7 mouse cellular contexts compared by ENCODE assay signal in the genomic region with DNA sequence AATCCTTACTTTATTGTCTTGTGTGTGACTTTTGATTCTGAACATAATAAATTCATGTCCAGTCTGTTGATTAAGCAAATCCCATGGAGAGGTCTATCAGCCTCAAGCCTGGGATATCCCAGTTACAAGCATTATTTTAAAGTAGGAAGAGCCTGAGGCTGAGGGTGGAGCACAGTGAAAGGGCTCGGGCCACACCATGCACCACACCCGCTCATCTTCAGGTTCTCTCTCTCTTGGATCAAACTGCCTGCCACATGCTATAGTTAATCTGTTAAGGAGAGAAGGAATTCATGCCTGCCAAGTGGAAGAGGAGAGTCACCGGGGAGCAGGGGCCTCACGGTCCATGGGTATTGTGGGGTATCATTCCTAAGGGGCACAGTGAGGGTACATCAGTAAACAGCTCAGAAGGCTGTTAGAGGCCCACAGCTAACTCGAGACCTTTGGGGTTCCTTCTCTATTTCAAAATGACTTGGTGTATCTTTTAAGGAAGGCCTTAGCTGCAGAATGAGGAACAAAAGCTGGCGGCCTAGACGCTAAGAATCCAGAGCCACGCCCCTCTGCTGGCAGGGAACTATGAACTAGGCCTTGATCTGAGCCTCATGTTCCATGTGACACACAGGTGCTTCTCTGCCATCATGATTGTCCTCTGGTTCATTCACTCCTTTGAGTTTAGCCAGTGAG. TPM values are rescaled to one million over a fixed set of nuclear protein-coding genes. Genes with fewer than 3 reads are reported as not detected.
DNase-seq lines count a peak whose midpoint lies in the region; ATAC-seq and TF ChIP-seq lines count a peak whose summit lies in the region.

No protein-coding gene starts in this region.

- intact Hi-C loops in left cerebral cortex, adult 2 months (cut with DNase I) = loop anchor here (2.0 kb wide), 1 partner anchor 52 kb away; no protein-coding TSS in a partner anchor
- intact Hi-C loops in gastrocnemius, postnatal 14 days (cut with DNase I; ENCODE audit: low total_unique reads) = no loop called here

- H3K36me3 ChIP-seq in lung, embryonic 14.5 days (ENCODE audit: insufficient read depth) = no peaks in the 10 kb centered on the region
- no peaks in the 10 kb centered on the region for H3K36me3 ChIP-seq in neural tube, embryonic 15.5 days

- H3K27ac ChIP-seq in left cerebral cortex, adult 2 months = peak overlapping the region; percentile 70
- no peak overlapping the region for H3K27ac ChIP-seq in lung, embryonic 14.5 days (ENCODE audit: low read depth)
- no peak overlapping the region for H3K27ac ChIP-seq in neural tube, embryonic 15.5 days (replicated peaks)

- no peak for DNase-seq in left cerebral cortex, adult 2 months (ENCODE audit: extremely low spot score in 1 of 2, low spot score in 2 of 2)
- no peak for DNase-seq in left cerebral cortex, adult 11 months (ENCODE audit: low spot score)
- DNase-seq in c-Kit-positive CD71-negative TER-119-negative erythroid progenitor cells, embryonic 14.5 days (ENCODE audit: low read depth) = peak; percentile 73
- DNase-seq in lung, embryonic 14.5 days = peak; percentile 33
- DNase-seq in thymus, adult 18-20 months = peak; percentile 52 to 67
- DNase-seq in gastrocnemius, postnatal 14 days = no peak

- H3K27me3 ChIP-seq in lung, embryonic 14.5 days (ENCODE audit: insufficient read depth, low read length) = no peaks in the 10 kb centered on the region
- H3K27me3 ChIP-seq in neural tube, embryonic 15.5 days (replicated peaks) = no peaks in the 10 kb centered on the region

- no peak overlapping the region for H3K9ac ChIP-seq in lung, embryonic 14.5 days
- no peak overlapping the region for H3K9ac ChIP-seq in neural tube, embryonic 15.5 days (replicated peaks)

- no peak for ATAC-seq in lung, embryonic 14.5 days (ENCODE audit: insufficient read depth)
- no peak for ATAC-seq in neural tube, embryonic 15.5 days (ENCODE audit: low FRiP score)

- H3K9me3 ChIP-seq in lung, embryonic 14.5 days (ENCODE audit: low read depth, low read length) = peaks cover 3% of the 10 kb centered on the region; the same call in 1 of the 2 replicates
- H3K9me3 ChIP-seq in neural tube, embryonic 15.5 days (replicated peaks) = no peaks in the 10 kb centered on the region

- no peak overlapping the region for H3K4me3 ChIP-seq in left cerebral cortex, adult 2 months
- no peak overlapping the region for H3K4me3 ChIP-seq in lung, embryonic 14.5 days (ENCODE audit: low read depth, low read length)
- H3K4me3 ChIP-seq in neural tube, embryonic 15.5 days (replicated peaks) = no peak overlapping the region

- no peak for TF ChIP-seq CTCF in left cerebral cortex, adult 2 months (IDR thresholded peaks at IDR 0.05)
- no peak for TF ChIP-seq CTCF in lung, embryonic 14.5 days (IDR thresholded peaks at IDR 0.05; ENCODE audit: low read depth)

- 68% methylated on average over 8 of the region's 8 CpGs for WGBS in lung, embryonic 14.5 days
- WGBS in neural tube, embryonic 15.5 days = 78% methylated on average over 8 of the region's 8 CpGs

- no peaks in the 10 kb centered on the region for H3K4me1 ChIP-seq in lung, embryonic 14.5 days (ENCODE audit: insufficient read depth)
- 0 out of 2 replicates have a peak, but pooled peaks cover 4% of the 10 kb centered on the region for H3K4me1 ChIP-seq in neural tube, embryonic 15.5 days

- H3K4me2 ChIP-seq in lung, embryonic 14.5 days = no peak overlapping the region
- no peak overlapping the region for H3K4me2 ChIP-seq in neural tube, embryonic 15.5 days

RNA-seq across cellular contexts. Expression of a gene that starts 39.0 kb away (rescaled TPM):
- 10 to 100 TPM; 16.7 to 20.1 TPM for total RNA-seq in left cerebral cortex, adult 2 months (2021)
- 9.3 and 11.2 TPM in 2 replicates for polyA plus RNA-seq in lung, embryonic 14.5 days (2014; fragmentation: Nextera tagmentation; extraction: Ambion mirVana)
- 3.2 and 7.6 TPM in 2 replicates for polyA plus RNA-seq in neural tube, embryonic 15.5 days (2015; fragmentation: Nextera tagmentation; extraction: Ambion mirVana)
- 1 to 10 TPM; 3.9 to 7.3 TPM for total RNA-seq in gastrocnemius, postnatal 14 days (2021)

Comparison
In these comparisons a context has a peak if more than half of its experiments do, and no peak if none do; other contexts are left out.
1. DNase-seq: peak in c-Kit-positive CD71-negative TER-119-negative erythroid progenitor cells, embryonic 14.5 days (single experiment), lung, embryonic 14.5 days (single experiment) and thymus, adult 18-20 months (2 of 2); none in left cerebral cortex, adult 2 months (0 of 2), left cerebral cortex, adult 11 months (single experiment) and gastrocnemius, postnatal 14 days (single experiment).